Mouse (Mus musculus) brain, embryonic 14.5 days (tissue): ENCODE measurements around the gene Ass1.

Experiments
- CTCF ChIP-seq: fragments of 200-500 bp; IDR thresholded peaks from 2 replicates; pipeline ENCODE4 v1.5.1; 2012; ENCODE audit warnings: inconsistent platforms, mild to moderate bottlenecking, moderate library complexity, borderline replicate concordance; ENCODE audit not compliant: insufficient read depth, insufficient read length; ENCODE audit errors: extremely low read depth
- POLR2A ChIP-seq: fragments of 200-500 bp; IDR thresholded peaks from 2 replicates; pipeline ENCODE4 v1.6.1; 2012; ENCODE audit warnings: mild to moderate bottlenecking, inconsistent platforms, borderline replicate concordance; ENCODE audit not compliant: poor library complexity, insufficient read depth, insufficient read length, severe bottlenecking; ENCODE audit errors: extremely low read depth

- TF ChIP-seq POLR2A (no peak), CTCF (no peak)
These were observed 20.6 kb upstream of the Ass1 start for GRCm38 (mm10) chr2:31449441-31449815.
